Mouse (Mus musculus) forebrain, embryonic 10.5 days (tissue): ENCODE measurements around the gene Cdk18. TPM values are rescaled to one million over a fixed set of nuclear protein-coding genes. Genes with fewer than 3 reads are reported as not detected.

Source experiments
- DNase-seq: peaks from one replicate; pipeline ENCODE4 v3.0.0-alpha.2; 2017; ENCODE audit warnings: low spot score; ENCODE audit errors: extremely low spot score
- H3K27ac ChIP-seq: fragments of 300-500 bp; sonication (generic); 2 replicates; pipeline ENCODE4 v1.5.1; 2016; ENCODE audit warnings: mild to moderate bottlenecking
- H3K27me3 ChIP-seq: fragments of 300-500 bp; sonication (generic); 2 replicates; pipeline ENCODE4 v1.6.1; 2016; ENCODE audit warnings: mild to moderate bottlenecking; ENCODE audit not compliant: poor library complexity, severe bottlenecking
- H3K36me3 ChIP-seq: fragments of 300-500 bp; sonication (generic); replicated peaks from 2 replicates; pipeline ENCODE4 v1.6.1; 2016; ENCODE audit warnings: mild to moderate bottlenecking, moderate library complexity
- H3K4me1 ChIP-seq: fragments of 300-500 bp; sonication (generic); 2 replicates; pipeline ENCODE4 v1.6.1; 2016
- H3K4me3 ChIP-seq: fragments of 300-500 bp; sonication (generic); 2 replicates; pipeline ENCODE4 v1.5.1; 2016; ENCODE audit warnings: mild to moderate bottlenecking, moderate library complexity
- H3K9me3 ChIP-seq: fragments of 300-500 bp; sonication (generic); 2 replicates; pipeline ENCODE4 v1.6.1; 2016; ENCODE audit warnings: mild to moderate bottlenecking, moderate library complexity
- WGBS: fragments of 180-500 bp; shearing (Covaris S2); methylation state at CpG from one replicate; pipeline ENCODE4 v1.1.7; 2016; 5-methylcytosine and 5-hydroxymethylcytosine counted together
- polyA plus RNA-seq: library from polyadenylated mRNA; unstranded; fragments of >200 nt; fragmentation: Nextera tagmentation; extraction: Ambion mirVana; gene quantifications from 2 replicates; pipeline ENCODE4 v1.2.1, GENCODE M21; 2016

Cdk18 gene
- polyA plus RNA-seq, 1 experiment from 2014 or later = 1.5 TPM

DNA sequence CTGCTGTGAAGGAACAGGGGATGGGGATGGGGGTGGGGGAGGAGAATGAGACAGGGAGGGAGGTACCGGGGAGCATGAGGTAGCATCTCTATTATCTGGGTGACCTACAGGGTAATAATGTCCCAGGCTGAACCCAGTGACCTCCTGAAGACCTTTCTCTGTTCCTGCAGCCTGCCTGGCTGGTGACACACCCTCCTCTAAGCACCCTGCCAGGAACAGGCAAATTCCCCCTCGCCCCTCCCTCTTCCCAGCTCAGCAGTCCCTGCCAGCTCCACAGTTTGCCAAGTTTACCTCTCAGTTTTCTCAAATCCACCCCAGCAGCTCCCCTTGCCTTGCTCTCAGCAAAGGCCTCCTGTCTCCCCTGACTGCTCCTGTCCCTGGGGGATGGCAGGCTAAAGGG is 19.3 kb upstream of the Cdk18 start:
- peaks cover 50% of the 10 kb centered on the region for H3K4me1 ChIP-seq
- no peak overlapping the region for H3K27ac ChIP-seq
- no peak for DNase-seq
- H3K4me3 ChIP-seq = no peak overlapping the region
- peaks cover 53% of the 10 kb centered on the region for H3K27me3 ChIP-seq
- H3K36me3 ChIP-seq = no peaks in the 10 kb centered on the region
- no peaks in the 10 kb centered on the region for H3K9me3 ChIP-seq
- 19% methylated on average over 2 of the region's 2 CpGs for WGBS

DNA sequence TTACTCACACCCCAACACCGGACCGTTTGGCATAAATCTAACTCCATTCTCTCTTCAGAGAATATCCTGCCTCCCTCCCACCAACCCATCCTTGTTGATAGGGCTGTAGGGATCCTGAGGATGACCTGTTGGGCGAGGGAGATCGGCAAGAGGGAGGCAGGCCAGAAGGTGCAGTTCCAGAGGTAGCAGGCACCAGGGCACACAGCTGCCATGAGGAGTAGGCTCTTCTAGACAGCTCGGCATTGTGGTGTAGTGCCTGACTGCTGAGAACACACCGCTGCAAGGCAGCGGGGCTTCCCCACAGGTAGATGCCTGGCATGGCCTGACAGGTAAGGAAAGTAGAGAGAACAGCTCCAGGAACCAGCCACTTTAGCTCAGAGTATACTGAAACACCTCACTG is 18.3 kb upstream of the Cdk18 start:
- no peak for DNase-seq
- Histone ChIP-seq H3K36me3 (no peaks in the 10 kb centered on the region), H3K9me3 (no peaks in the 10 kb centered on the region), H3K27me3 (peaks cover 53% of the 10 kb centered on the region), H3K4me3 (peak overlapping the region; percentile 30; the same call in 1 of the 2 replicates), H3K27ac (0 out of 2 replicates have a peak overlapping the region, but pooled peaks have one; percentile 51), H3K4me1 (peaks cover 59% of the 10 kb centered on the region)
- WGBS = 23% methylated on average over 7 of the region's 7 CpGs

DNA sequence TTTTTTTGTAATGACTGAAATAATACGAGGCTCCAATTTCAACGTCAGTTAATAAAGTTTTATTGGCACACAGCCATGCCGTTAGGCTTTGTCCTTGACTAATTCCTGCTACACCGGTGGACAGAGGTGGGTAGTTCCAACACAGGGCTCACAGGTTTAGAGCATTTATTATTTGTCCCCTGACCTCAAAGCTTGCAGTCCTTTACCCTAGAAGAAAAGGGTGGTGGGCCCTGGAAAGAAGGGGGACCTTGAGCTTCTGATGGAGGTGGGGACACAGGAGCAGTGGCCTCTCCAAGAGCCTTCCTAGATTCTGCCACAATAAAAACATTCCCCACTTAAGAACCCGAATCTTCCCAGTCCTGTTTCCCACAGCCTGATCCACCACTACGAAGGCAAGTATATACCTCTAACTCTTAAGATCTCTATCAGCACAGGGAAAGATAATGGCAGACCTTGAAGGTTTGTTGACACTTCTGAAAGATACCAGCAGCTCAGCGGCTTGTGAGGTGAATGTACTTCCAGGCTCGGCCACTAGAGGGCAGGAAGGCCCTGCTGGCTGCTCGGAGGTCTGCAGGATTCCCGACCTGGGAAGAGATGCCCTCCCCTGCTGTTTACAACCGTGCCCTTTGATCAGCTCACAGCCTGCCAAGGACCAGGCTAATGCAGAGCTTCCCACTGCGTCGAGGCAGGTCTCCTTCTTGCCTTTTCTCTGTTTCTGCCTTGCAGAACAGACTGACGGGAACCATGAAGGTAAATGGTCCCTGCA is 17.7 kb upstream of the Cdk18 start:
- peaks cover 58% of the 10 kb centered on the region for H3K27me3 ChIP-seq

GRCm38 (mm10) chr1:132155737-132156136 is 16.3 kb upstream of the Cdk18 start:
- Histone ChIP-seq H3K27me3 (peaks cover 57% of the 10 kb centered on the region), H3K4me1 (peaks cover 52% of the 10 kb centered on the region), H3K36me3 (no peaks in the 10 kb centered on the region), H3K9me3 (no peaks in the 10 kb centered on the region), H3K27ac (no peak overlapping the region), H3K4me3 (no peak overlapping the region)
- peak; percentile 77 for DNase-seq
- 15% methylated on average over 6 of the region's 6 CpGs for WGBS

More for the DNA sequence above, 17.7 kb upstream of the Cdk18 start:
- H3K9me3 ChIP-seq = no peaks in the 10 kb centered on the region
- no peaks in the 10 kb centered on the region for H3K36me3 ChIP-seq
- WGBS = 26% methylated on average over 14 of the region's 14 CpGs
- H3K27ac ChIP-seq = 0 out of 2 replicates have a peak overlapping the region, but pooled peaks have one; percentile 51
- peak; percentile 88 for DNase-seq
- peak overlapping the region; percentile 30; the same call in 1 of the 2 replicates for H3K4me3 ChIP-seq
- peaks cover 60% of the 10 kb centered on the region for H3K4me1 ChIP-seq

- peaks cover 37% of the 10 kb centered on the region for H3K27me3 ChIP-seq
- H3K4me1 ChIP-seq = peaks cover 36% of the 10 kb centered on the region
- DNase-seq = no peak
- H3K36me3 ChIP-seq = no peaks in the 10 kb centered on the region
- WGBS = 7% methylated on average over 8 of the region's 8 CpGs
- H3K9me3 ChIP-seq = no peaks in the 10 kb centered on the region
- no peak overlapping the region for H3K27ac ChIP-seq
- H3K4me3 ChIP-seq = no peak overlapping the region
Measured at GRCm38 (mm10) chr1:132153691-132154090, 14.2 kb upstream of the Cdk18 start.

GRCm38 (mm10) chr1:132153086-132153690 is 13.7 kb upstream of the Cdk18 start:
- 26% methylated on average over 15 of the region's 15 CpGs for WGBS
- DNase-seq = no peak
- H3K27ac ChIP-seq = no peak overlapping the region
- peaks cover 32% of the 10 kb centered on the region for H3K27me3 ChIP-seq
- H3K4me1 ChIP-seq = peaks cover 31% of the 10 kb centered on the region
- H3K36me3 ChIP-seq = no peaks in the 10 kb centered on the region
- no peaks in the 10 kb centered on the region for H3K9me3 ChIP-seq
- no peak overlapping the region for H3K4me3 ChIP-seq

DNA sequence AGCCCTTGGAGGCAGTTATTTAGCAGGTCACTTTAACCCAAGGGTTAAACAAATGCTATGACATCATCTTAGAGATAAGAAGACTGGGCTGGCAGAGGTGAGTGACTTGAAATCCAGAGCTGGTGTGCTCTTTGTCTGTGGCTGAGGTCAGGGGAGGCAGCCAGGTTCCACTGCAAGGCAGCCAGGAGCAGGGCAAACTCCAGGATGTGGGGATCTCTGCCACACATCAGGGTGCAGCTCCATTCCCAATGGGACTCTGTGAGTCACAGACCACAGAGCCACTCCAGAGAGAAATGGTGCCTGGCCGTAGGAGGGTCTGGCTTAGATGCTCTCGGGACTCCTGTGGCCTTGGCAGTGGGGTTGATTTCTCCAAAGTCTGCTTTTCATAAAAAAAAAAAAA is 12.4 kb upstream of the Cdk18 start:
- DNase-seq = no peak
- Histone ChIP-seq H3K27me3 (peaks cover 26% of the 10 kb centered on the region), H3K4me1 (peaks cover 21% of the 10 kb centered on the region), H3K4me3 (no peak overlapping the region), H3K9me3 (no peaks in the 10 kb centered on the region), H3K36me3 (no peaks in the 10 kb centered on the region), H3K27ac (no peak overlapping the region)
- 74% methylated on average over 2 of the region's 2 CpGs for WGBS

- WGBS = 70% methylated on average over 15 of the region's 15 CpGs
- H3K4me1 ChIP-seq = peaks cover 21% of the 10 kb centered on the region
- no peaks in the 10 kb centered on the region for H3K9me3 ChIP-seq
- no peaks in the 10 kb centered on the region for H3K36me3 ChIP-seq
- DNase-seq = no peak
- H3K27ac ChIP-seq = no peak overlapping the region
- no peak overlapping the region for H3K4me3 ChIP-seq
- H3K27me3 ChIP-seq = peaks cover 26% of the 10 kb centered on the region
Measured at GRCm38 (mm10) chr1:132150817-132151601, 11.5 kb upstream of the Cdk18 start.

- H3K9me3 ChIP-seq = no peaks in the 10 kb centered on the region
- no peak overlapping the region for H3K4me3 ChIP-seq
- peaks cover 26% of the 10 kb centered on the region for H3K27me3 ChIP-seq
- no peak overlapping the region for H3K27ac ChIP-seq
- no peaks in the 10 kb centered on the region for H3K36me3 ChIP-seq
- WGBS = 42% methylated on average over 1 of the region's 1 CpGs
- no peak for DNase-seq
- peaks cover 17% of the 10 kb centered on the region for H3K4me1 ChIP-seq
Measured at GRCm38 (mm10) chr1:132150171-132150570, 10.7 kb upstream of the Cdk18 start.

DNA sequence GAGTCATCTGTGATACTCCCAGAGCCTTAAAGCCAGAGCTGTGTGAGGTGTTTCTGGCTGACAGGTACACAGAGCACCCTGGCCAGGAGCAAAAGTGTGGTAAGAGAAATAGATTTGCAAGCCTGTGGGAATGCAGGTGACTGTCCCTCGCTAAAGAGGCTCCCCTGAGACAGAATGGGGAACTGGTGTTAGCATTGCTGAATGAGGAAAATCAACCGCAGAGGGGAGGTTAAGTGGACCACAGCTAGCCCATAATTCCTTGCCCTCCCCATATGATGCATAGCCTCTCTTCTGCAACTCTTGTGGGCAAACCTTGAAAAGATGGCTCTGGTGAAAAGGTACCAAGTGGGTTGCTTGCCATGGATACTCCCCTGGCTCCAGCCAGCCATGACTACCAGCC is 9.9 kb upstream of the Cdk18 start:
- WGBS = 68% methylated on average over 2 of the region's 2 CpGs
- no peak for DNase-seq
- peaks cover 23% of the 10 kb centered on the region for H3K4me1 ChIP-seq
- no peak overlapping the region for H3K27ac ChIP-seq
- H3K4me3 ChIP-seq = no peak overlapping the region
- no peaks in the 10 kb centered on the region for H3K9me3 ChIP-seq
- peaks cover 26% of the 10 kb centered on the region for H3K27me3 ChIP-seq
- H3K36me3 ChIP-seq = no peaks in the 10 kb centered on the region

- peaks cover 1% of the 10 kb centered on the region for H3K27me3 ChIP-seq
- H3K27ac ChIP-seq = no peak overlapping the region
- H3K9me3 ChIP-seq = no peaks in the 10 kb centered on the region
- DNase-seq = no peak
- H3K4me1 ChIP-seq = peaks cover 32% of the 10 kb centered on the region
- 91% methylated on average over 8 of the region's 8 CpGs for WGBS
- H3K4me3 ChIP-seq = no peak overlapping the region
- no peaks in the 10 kb centered on the region for H3K36me3 ChIP-seq
Measured at GRCm38 (mm10) chr1:132145973-132146685, 6.6 kb upstream of the Cdk18 start.

GRCm38 (mm10) chr1:132144837-132145236 is 5.4 kb upstream of the Cdk18 start:
- H3K4me1 ChIP-seq = peaks cover 41% of the 10 kb centered on the region
- no peaks in the 10 kb centered on the region for H3K36me3 ChIP-seq
- H3K27ac ChIP-seq = no peak overlapping the region
- DNase-seq = no peak
- H3K27me3 ChIP-seq = peaks cover 14% of the 10 kb centered on the region
- WGBS = 80% methylated on average over 3 of the region's 3 CpGs
- H3K4me3 ChIP-seq = no peak overlapping the region
- no peaks in the 10 kb centered on the region for H3K9me3 ChIP-seq
